Mouse (Mus musculus) cerebellum, adult 18-20 months (tissue): ENCODE data around the gene Hfm1.

Experiments
- DNase-seq, 2 experiments: peaks; one replicate each; pipeline ENCODE4 v3.0.0; 2021

Hfm1 gene

GRCm38 (mm10) chr5:106833025-106833424, 93.1 kb downstream of the Hfm1 start:
- DNase-seq: no peak

- DNase-seq: no peak
Measured at GRCm38 (mm10) chr5:106831401-106831800, 94.7 kb downstream of the Hfm1 start.

- no peak for DNase-seq
Measured at GRCm38 (mm10) chr5:106830775-106831174, 95.3 kb downstream of the Hfm1 start.

GRCm38 (mm10) chr5:106826740-106827139, 99.4 kb downstream of the Hfm1 start:
- no peak for DNase-seq

GRCm38 (mm10) chr5:106826044-106826443, 100.1 kb downstream of the Hfm1 start:
- no peak for DNase-seq

- DNase-seq: peak in 1 of 2 experiments; percentile 15
Measured at GRCm38 (mm10) chr5:106825301-106825853, 100.7 kb downstream of the Hfm1 start.

GRCm38 (mm10) chr5:106824716-106825115, 101.4 kb downstream of the Hfm1 start:
- DNase-seq: no peak

- no peak for DNase-seq
Measured at GRCm38 (mm10) chr5:106819630-106820029, 106.5 kb downstream of the Hfm1 start.

- no peak for DNase-seq
Measured at GRCm38 (mm10) chr5:106815923-106816654, 110.0 kb downstream of the Hfm1 start.

- DNase-seq: no peak
Measured at GRCm38 (mm10) chr5:106814611-106815010, 111.5 kb downstream of the Hfm1 start.

- DNase-seq: peak; percentile 46 to 57
Measured at GRCm38 (mm10) chr5:106803094-106803493, 123.0 kb downstream of the Hfm1 start.

- DNase-seq: peak; percentile 85 to 92
Measured at GRCm38 (mm10) chr5:106801886-106802798, 124.0 kb downstream of the Hfm1 start.

- DNase-seq: no peak
Measured at GRCm38 (mm10) chr5:106801215-106801863, 124.8 kb downstream of the Hfm1 start.

- no peak for DNase-seq
Measured at GRCm38 (mm10) chr5:106797896-106798295, 128.2 kb downstream of the Hfm1 start.

GRCm38 (mm10) chr5:106791241-106791572, 134.9 kb downstream of the Hfm1 start:
- peak; percentile 11 to 31 for DNase-seq

GRCm38 (mm10) chr5:106790496-106791240, 135.5 kb downstream of the Hfm1 start:
- DNase-seq: no peak
